Mouse (Mus musculus) liver, embryonic 11.5 days (tissue): Measurements from ENCODE around the gene Efna4. TPM values are rescaled to one million over a fixed set of nuclear protein-coding genes. Genes with fewer than 3 reads are reported as not detected.

ENCODE experiments used
- ATAC-seq: fragments of 200-750 bp; cut with Nextera tagmentation; replicated peaks from 2 replicates; pipeline ENCODE4 v1.8.0; 2017; ENCODE audit warnings: moderate number of reproducible peaks, mild to moderate bottlenecking, moderate TSS enrichment, moderate library complexity; ENCODE audit not compliant: low FRiP score
- DNase-seq: peaks from one replicate; pipeline ENCODE4 v3.0.0-alpha.2; 2017; ENCODE audit warnings: low spot score
- H3K27ac ChIP-seq: fragments of 300-500 bp; sonication (generic); 2 replicates; pipeline ENCODE4 v1.5.1; 2014; ENCODE audit warnings: mild to moderate bottlenecking, low read depth, low read length, control low read depth
- H3K27me3 ChIP-seq: fragments of 300-500 bp; sonication (generic); replicated peaks from 2 replicates; pipeline ENCODE4 v1.6.1; 2014; ENCODE audit warnings: low read length, mixed read lengths; ENCODE audit not compliant: control insufficient read depth, insufficient read depth
- H3K36me3 ChIP-seq: fragments of 300-500 bp; sonication (generic); 2 replicates; pipeline ENCODE4 v1.6.1; 2014; ENCODE audit warnings: mild to moderate bottlenecking, low read length, moderate library complexity, mixed read lengths; ENCODE audit not compliant: control insufficient read depth, insufficient read depth
- H3K4me1 ChIP-seq: fragments of 300-500 bp; sonication (generic); replicated peaks from 2 replicates; pipeline ENCODE4 v1.6.1; 2014; ENCODE audit warnings: low read length, mixed read lengths; ENCODE audit not compliant: control insufficient read depth, insufficient read depth
- H3K4me2 ChIP-seq: fragments of 300-500 bp; sonication (generic); 2 replicates; pipeline ENCODE4 v1.6.1; 2014; ENCODE audit warnings: mild to moderate bottlenecking, control low read depth, moderate library complexity
- H3K4me3 ChIP-seq: fragments of 300-500 bp; sonication (generic); 2 replicates; pipeline ENCODE4 v1.5.1; 2014; ENCODE audit warnings: low read depth, low read length, control low read depth
- H3K9ac ChIP-seq: fragments of 300-500 bp; sonication (generic); 2 replicates; pipeline ENCODE4 v1.6.1; 2014; ENCODE audit warnings: low read depth, low read length, control low read depth
- H3K9me3 ChIP-seq: fragments of 300-500 bp; sonication (generic); 2 replicates; pipeline ENCODE4 v1.6.1; 2016; ENCODE audit warnings: low read length, inconsistent platforms, mixed read lengths; ENCODE audit not compliant: control insufficient read depth
- WGBS: fragments of 180-500 bp; shearing (Covaris S2); extraction: QIAGEN DNeasy Blood & Tissue Kit; methylation state at CpG from one replicate; pipeline ENCODE4 v1.1.7; 2014; 5-methylcytosine and 5-hydroxymethylcytosine counted together
- polyA plus RNA-seq: library from polyadenylated mRNA; unstranded; fragments of >200 nt; fragmentation: Nextera tagmentation; extraction: Ambion mirVana; gene quantifications from 2 replicates; pipeline ENCODE4 v1.2.1, GENCODE M21; 2014

The Efna4 gene
- polyA plus RNA-seq, 1 experiment from 2014 or later = 6.9 TPM

DNA sequence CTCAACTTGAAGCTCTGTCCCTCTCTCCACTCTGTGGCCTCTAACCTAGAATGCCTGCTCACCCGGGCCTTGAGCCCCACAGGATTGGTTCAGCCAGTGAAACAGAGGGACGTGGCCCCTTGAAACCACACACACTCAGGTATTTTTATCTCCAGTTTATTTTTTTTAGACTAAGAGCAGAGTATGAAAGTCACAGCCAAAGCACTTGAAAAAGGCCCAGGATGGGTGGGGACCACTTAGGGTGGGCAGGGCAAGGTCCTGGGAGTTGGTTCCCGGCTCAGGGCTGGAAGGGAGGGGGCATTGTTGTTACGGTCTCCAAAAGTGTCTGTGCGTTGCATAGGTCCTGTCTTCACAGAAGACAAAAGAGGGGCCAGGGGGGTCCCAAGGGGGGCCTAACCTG is 23.5 kb downstream of the Efna4 start:
- Histone ChIP-seq H3K4me2 (no peak overlapping the region), H3K27ac (no peak overlapping the region; the same call in 1 of the 2 replicates), H3K4me3 (no peak overlapping the region), H3K4me1 (peaks cover 12% of the 10 kb centered on the region), H3K9ac (no peak overlapping the region), H3K27me3 (peaks cover 36% of the 10 kb centered on the region), H3K36me3 (no peaks in the 10 kb centered on the region), H3K9me3 (no peaks in the 10 kb centered on the region)
- no peak for DNase-seq
- 74% methylated on average over 5 of the region's 5 CpGs for WGBS
- ATAC-seq = no peak

GRCm38 (mm10) chr3:89308089-89308488 is 29.7 kb downstream of the Efna4 start:
- WGBS = 4% methylated on average over 9 of the region's 9 CpGs
- Histone ChIP-seq H3K4me3 (no peak overlapping the region), H3K4me2 (no peak overlapping the region), H3K9ac (no peak overlapping the region), H3K9me3 (no peaks in the 10 kb centered on the region), H3K4me1 (no peaks in the 10 kb centered on the region), H3K36me3 (no peaks in the 10 kb centered on the region), H3K27ac (no peak overlapping the region), H3K27me3 (peaks cover 3% of the 10 kb centered on the region; the same call in 1 of the 2 replicates)
- peak; percentile 70; the same call in 1 of the 2 replicates for ATAC-seq
- DNase-seq = peak; percentile 57

DNA sequence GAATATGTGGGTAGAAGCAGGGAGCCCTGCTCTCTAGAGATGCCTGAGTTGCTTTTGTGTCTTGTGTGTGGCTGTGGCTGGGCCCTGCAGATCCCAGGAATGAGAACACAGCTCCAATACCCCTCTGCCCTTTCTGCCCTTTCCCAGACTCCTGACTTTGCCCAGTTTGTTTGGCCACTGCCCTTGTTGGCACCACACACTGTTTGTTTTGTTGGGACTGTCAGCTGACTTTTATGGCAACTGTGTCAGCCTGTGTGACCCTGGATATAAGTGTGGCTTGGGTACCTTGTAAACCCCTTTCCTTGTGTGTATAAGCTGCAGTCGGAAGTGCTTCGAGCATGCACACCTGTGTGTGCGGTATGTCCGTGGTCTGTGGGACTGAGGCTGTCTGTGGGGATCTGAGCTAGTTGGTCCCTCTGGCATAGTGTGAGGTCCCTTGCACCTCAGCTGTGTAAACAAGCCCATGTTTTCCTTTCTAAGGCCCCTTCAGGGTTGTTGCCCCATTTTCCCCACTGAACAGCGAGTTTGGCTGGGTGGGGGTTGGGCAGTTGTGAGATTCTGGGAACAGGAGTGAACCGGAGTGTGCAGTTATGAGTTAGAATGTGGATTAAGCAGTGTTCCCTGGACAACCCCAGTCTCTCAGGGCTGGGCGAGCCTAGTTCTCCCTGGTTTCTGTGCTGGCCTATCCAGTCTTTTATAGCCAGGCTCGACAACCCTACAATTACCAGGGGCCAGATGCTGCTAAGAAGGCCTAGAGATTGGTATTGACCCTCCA is 32.1 kb downstream of the Efna4 start:
- Histone ChIP-seq H3K27me3 (peaks cover 3% of the 10 kb centered on the region; the same call in 1 of the 2 replicates), H3K4me1 (no peaks in the 10 kb centered on the region), H3K4me2 (no peak overlapping the region), H3K4me3 (no peak overlapping the region), H3K27ac (no peak overlapping the region), H3K9me3 (no peaks in the 10 kb centered on the region), H3K36me3 (no peaks in the 10 kb centered on the region), H3K9ac (no peak overlapping the region)
- ATAC-seq (no peak), DNase-seq (no peak)
- WGBS = 71% methylated on average over 8 of the region's 8 CpGs

GRCm38 (mm10) chr3:89305105-89305504 is 32.7 kb downstream of the Efna4 start:
- 65% methylated on average over 4 of the region's 4 CpGs for WGBS
- DNase-seq (no peak), ATAC-seq (no peak)
- H3K9me3 ChIP-seq = no peaks in the 10 kb centered on the region
- H3K4me2 ChIP-seq = no peak overlapping the region
- H3K27ac ChIP-seq = no peak overlapping the region
- H3K9ac ChIP-seq = no peak overlapping the region
- no peak overlapping the region for H3K4me3 ChIP-seq
- no peaks in the 10 kb centered on the region for H3K36me3 ChIP-seq
- H3K27me3 ChIP-seq = peaks cover 3% of the 10 kb centered on the region
- H3K4me1 ChIP-seq = no peaks in the 10 kb centered on the region

DNA sequence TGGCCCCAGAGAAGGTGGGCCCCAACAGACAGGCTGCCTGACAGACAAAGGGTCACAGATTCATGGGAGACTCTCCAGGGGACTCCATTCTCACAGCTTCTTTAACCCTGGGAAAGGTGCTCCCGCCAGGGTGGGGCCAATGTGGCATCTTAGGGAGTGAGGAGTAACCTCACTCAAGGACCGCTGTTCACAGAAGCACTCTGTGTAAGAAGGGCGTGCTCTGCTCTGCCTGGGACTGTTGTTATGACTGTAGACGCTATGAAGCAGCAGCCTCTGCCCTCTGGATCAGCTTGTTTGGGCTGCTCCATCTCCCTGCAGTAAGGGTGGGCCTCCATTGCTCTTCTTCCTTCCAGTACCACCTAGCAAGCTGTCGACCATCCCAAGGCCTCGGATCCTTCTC is 33.4 kb downstream of the Efna4 start:
- 61% methylated on average over 6 of the region's 6 CpGs for WGBS
- Histone ChIP-seq H3K9ac (no peak overlapping the region), H3K4me1 (0 out of 2 replicates have a peak, but pooled peaks cover 3% of the 10 kb centered on the region), H3K9me3 (no peaks in the 10 kb centered on the region), H3K27ac (no peak overlapping the region), H3K27me3 (peaks cover 3% of the 10 kb centered on the region), H3K4me3 (no peak overlapping the region), H3K4me2 (no peak overlapping the region), H3K36me3 (no peaks in the 10 kb centered on the region)
- DNase-seq (no peak), ATAC-seq (no peak)

- 55% methylated on average over 2 of the region's 2 CpGs for WGBS
- Histone ChIP-seq H3K27me3 (peaks cover 5% of the 10 kb centered on the region), H3K27ac (no peak overlapping the region), H3K9ac (no peak overlapping the region), H3K4me3 (no peak overlapping the region), H3K4me2 (no peak overlapping the region), H3K4me1 (peaks cover 3% of the 10 kb centered on the region; the same call in 1 of the 2 replicates), H3K36me3 (no peaks in the 10 kb centered on the region), H3K9me3 (no peaks in the 10 kb centered on the region)
- DNase-seq = no peak
- ATAC-seq = no peak
Measured at GRCm38 (mm10) chr3:89300514-89300913, 37.3 kb downstream of the Efna4 start.

GRCm38 (mm10) chr3:89300071-89300470 is 37.8 kb downstream of the Efna4 start:
- Histone ChIP-seq H3K9me3 (no peaks in the 10 kb centered on the region), H3K4me2 (peak overlapping the region; percentile 57), H3K4me3 (no peak overlapping the region), H3K27ac (no peak overlapping the region), H3K36me3 (no peaks in the 10 kb centered on the region), H3K27me3 (peaks cover 5% of the 10 kb centered on the region), H3K4me1 (peaks cover 3% of the 10 kb centered on the region; the same call in 1 of the 2 replicates), H3K9ac (no peak overlapping the region)
- DNase-seq (no peak), ATAC-seq (no peak)
- 43% methylated on average over 1 of the region's 1 CpGs for WGBS

GRCm38 (mm10) chr3:89299499-89299898 is 38.3 kb downstream of the Efna4 start:
- no peak for ATAC-seq
- Histone ChIP-seq H3K4me2 (peak overlapping the region; percentile 57), H3K4me3 (peak overlapping the region; percentile 1; the same call in 1 of the 2 replicates), H3K27ac (no peak overlapping the region), H3K36me3 (no peaks in the 10 kb centered on the region), H3K9me3 (no peaks in the 10 kb centered on the region), H3K9ac (peak overlapping the region; percentile 18; the same call in 1 of the 2 replicates), H3K27me3 (peaks cover 5% of the 10 kb centered on the region), H3K4me1 (peaks cover 3% of the 10 kb centered on the region; the same call in 1 of the 2 replicates)
- 4% methylated on average over 14 of the region's 14 CpGs for WGBS
- no peak for DNase-seq

- ATAC-seq = no peak
- no peak for DNase-seq
- Histone ChIP-seq H3K9me3 (no peaks in the 10 kb centered on the region), H3K4me2 (no peak overlapping the region; the same call in 1 of the 2 replicates), H3K9ac (no peak overlapping the region), H3K4me1 (peaks cover 3% of the 10 kb centered on the region; the same call in 1 of the 2 replicates), H3K27ac (no peak overlapping the region), H3K27me3 (peaks cover 5% of the 10 kb centered on the region), H3K36me3 (no peaks in the 10 kb centered on the region), H3K4me3 (no peak overlapping the region)
- 83% methylated on average over 6 of the region's 6 CpGs for WGBS
Measured at GRCm38 (mm10) chr3:89298908-89299307, 38.9 kb downstream of the Efna4 start.
